Mouse (Mus musculus) midbrain, postnatal 0 days (tissue): ENCODE results near the gene Maco1. TPM values are rescaled to one million over a fixed set of nuclear protein-coding genes. Genes with fewer than 3 reads are reported as not detected.

Experiments used
- ATAC-seq: fragments of 200-750 bp; cut with Nextera tagmentation; 2 replicates; pipeline ENCODE4 v1.8.0; 2017; ENCODE audit warnings: moderate number of reproducible peaks, mild to moderate bottlenecking, moderate TSS enrichment, moderate library complexity; ENCODE audit not compliant: low FRiP score
- DNase-seq: peaks from one replicate; pipeline ENCODE4 v3.0.0-alpha.2; 2015; ENCODE audit warnings: low spot score
- H3K27ac ChIP-seq: fragments of 300-500 bp; sonication (generic); 2 replicates; pipeline ENCODE4 v1.5.1; 2014; ENCODE audit warnings: low read depth, mild to moderate bottlenecking, low read length, mixed read lengths
- H3K27me3 ChIP-seq: fragments of 300-500 bp; sonication (generic); 2 replicates; pipeline ENCODE4 v1.6.1; 2014; ENCODE audit warnings: low read length, control low read depth, mixed read lengths; ENCODE audit not compliant: insufficient read depth
- H3K36me3 ChIP-seq: fragments of 300-500 bp; sonication (generic); 2 replicates; pipeline ENCODE4 v1.6.1; 2014; ENCODE audit warnings: low read length, control low read depth, mixed read lengths; ENCODE audit not compliant: insufficient read depth
- H3K4me1 ChIP-seq: fragments of 300-500 bp; sonication (generic); 2 replicates; pipeline ENCODE4 v1.6.1; 2014; ENCODE audit warnings: mild to moderate bottlenecking, control low read depth, antibody characterized with exemption, low read length, mixed read lengths; ENCODE audit not compliant: insufficient read depth
- H3K4me2 ChIP-seq: fragments of 300-500 bp; sonication (generic); 2 replicates; pipeline ENCODE4 v1.6.1; 2014; ENCODE audit warnings: low read depth, mild to moderate bottlenecking, low read length, mixed read lengths; ENCODE audit not compliant: poor library complexity, severe bottlenecking
- H3K4me3 ChIP-seq: fragments of 300-500 bp; sonication (generic); 2 replicates; pipeline ENCODE4 v1.5.1; 2014; ENCODE audit warnings: low read depth, mild to moderate bottlenecking, low read length, moderate library complexity
- H3K9ac ChIP-seq: fragments of 300-500 bp; sonication (generic); replicated peaks from 2 replicates; pipeline ENCODE4 v1.6.1; 2014; ENCODE audit warnings: mild to moderate bottlenecking, low read length, moderate library complexity, mixed read lengths; ENCODE audit not compliant: poor library complexity, severe bottlenecking
- H3K9me3 ChIP-seq: fragments of 300-500 bp; sonication (generic); 2 replicates; pipeline ENCODE4 v1.6.1; 2016; ENCODE audit warnings: low read length, control low read depth
- CTCF ChIP-seq: IDR thresholded peaks from 2 replicates; pipeline ENCODE4 v1.5.1; 2016; ENCODE audit warnings: antibody characterized with exemption, mild to moderate bottlenecking
- WGBS: fragments of 180-500 bp; shearing (Covaris S2); extraction: QIAGEN DNeasy Blood & Tissue Kit; methylation state at CpG from one replicate; pipeline ENCODE4 v1.1.7; 2014; 5-methylcytosine and 5-hydroxymethylcytosine counted together
- polyA plus RNA-seq: library from polyadenylated mRNA; unstranded; fragments of >200 nt; fragmentation: Nextera tagmentation; extraction: Ambion mirVana; gene quantifications from 2 replicates; pipeline ENCODE4 v1.2.1, GENCODE M21; 2015
- total RNA-seq: library from RNA; depleted of rRNA; stranded (reverse); fragments of >200 nt; gene quantifications from 2 replicates; pipeline ENCODE4 v1.2.3, GENCODE M21; 2014

Gene Maco1
- total and polyA plus RNA-seq, 2 experiments from 2014 or later = 62.8 to 79.1 TPM

DNA sequence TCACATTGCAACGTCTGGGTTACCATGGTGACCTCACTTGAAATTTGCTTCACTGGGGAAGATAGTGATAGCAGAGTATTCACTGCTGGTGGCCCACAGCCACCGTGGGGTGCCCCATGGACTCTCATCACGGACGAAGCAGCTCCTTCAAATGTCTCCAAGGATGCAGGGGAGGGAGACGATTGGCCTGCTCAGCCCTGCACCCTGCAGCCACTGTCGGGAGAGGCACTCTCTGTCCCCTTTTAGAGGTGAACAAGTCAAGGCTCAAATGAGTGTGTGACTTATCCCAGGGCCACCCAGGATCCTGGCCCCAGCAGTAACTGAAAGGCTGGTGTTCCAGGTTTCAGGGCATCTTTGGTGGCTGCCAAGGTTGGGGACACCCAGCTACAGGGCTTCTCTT is 61.4 kb downstream of the Maco1 start:
- Histone ChIP-seq H3K4me1 (0 out of 2 replicates have a peak, but pooled peaks cover 3% of the 10 kb centered on the region), H3K4me3 (no peak overlapping the region), H3K9ac (no peak overlapping the region), H3K27me3 (no peaks in the 10 kb centered on the region), H3K4me2 (no peak overlapping the region), H3K9me3 (no peaks in the 10 kb centered on the region), H3K36me3 (no peaks in the 10 kb centered on the region), H3K27ac (no peak overlapping the region)
- 48% methylated on average over 6 of the region's 6 CpGs for WGBS
- TF ChIP-seq CTCF = no peak
- DNase-seq (no peak), ATAC-seq (no peak; the same call in 1 of the 2 replicates)

DNA sequence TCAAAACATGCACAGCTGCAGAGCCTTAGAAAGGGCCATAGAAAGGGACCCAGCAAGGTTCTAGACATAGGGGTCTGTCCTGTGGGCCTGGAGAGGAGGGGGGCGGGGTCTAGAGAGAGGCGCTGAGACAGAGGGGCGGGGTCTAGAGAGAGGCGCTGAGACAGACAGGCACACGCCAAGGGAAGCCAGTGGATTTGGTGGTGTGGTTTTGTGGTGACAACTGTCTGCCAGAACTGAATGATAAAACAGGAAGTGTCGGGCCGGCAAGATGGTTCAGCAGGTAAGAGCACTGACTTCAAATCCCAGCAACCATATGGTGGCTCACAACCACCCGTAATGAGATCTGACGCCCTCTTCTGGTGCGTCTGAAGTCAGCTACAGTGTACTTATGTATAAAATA is 66.2 kb downstream of the Maco1 start:
- H3K4me1 ChIP-seq = 0 out of 2 replicates have a peak, but pooled peaks cover 3% of the 10 kb centered on the region
- no peak for ATAC-seq
- 26% methylated on average over 10 of the region's 10 CpGs for WGBS

GRCm38 (mm10) chr4:134784701-134785100 is 68.4 kb downstream of the Maco1 start:
- 65% methylated on average over 5 of the region's 5 CpGs for WGBS
- no peaks in the 10 kb centered on the region for H3K4me1 ChIP-seq
- DNase-seq (peak; percentile 62), ATAC-seq (no peak)
- H3K27ac ChIP-seq = no peak overlapping the region
- peak; percentile 66 for TF ChIP-seq CTCF
- H3K36me3 ChIP-seq = no peaks in the 10 kb centered on the region
- H3K9ac ChIP-seq = no peak overlapping the region
- H3K4me2 ChIP-seq = no peak overlapping the region
- no peaks in the 10 kb centered on the region for H3K9me3 ChIP-seq
- H3K4me3 ChIP-seq = no peak overlapping the region
- no peaks in the 10 kb centered on the region for H3K27me3 ChIP-seq

More for the DNA sequence above, 66.2 kb downstream of the Maco1 start:
- no peak overlapping the region for H3K4me3 ChIP-seq
- H3K9me3 ChIP-seq = no peaks in the 10 kb centered on the region
- H3K27me3 ChIP-seq = no peaks in the 10 kb centered on the region
- H3K9ac ChIP-seq = no peak overlapping the region
- no peak overlapping the region for H3K4me2 ChIP-seq
- H3K36me3 ChIP-seq = no peaks in the 10 kb centered on the region
- no peak for DNase-seq
- no peak overlapping the region for H3K27ac ChIP-seq
- no peak for TF ChIP-seq CTCF

- WGBS = 30% methylated on average over 14 of the region's 14 CpGs
- DNase-seq = no peak
- no peak for TF ChIP-seq CTCF
These were observed 73.8 kb downstream of the Maco1 start for GRCm38 (mm10) chr4:134779136-134779934.

DNA sequence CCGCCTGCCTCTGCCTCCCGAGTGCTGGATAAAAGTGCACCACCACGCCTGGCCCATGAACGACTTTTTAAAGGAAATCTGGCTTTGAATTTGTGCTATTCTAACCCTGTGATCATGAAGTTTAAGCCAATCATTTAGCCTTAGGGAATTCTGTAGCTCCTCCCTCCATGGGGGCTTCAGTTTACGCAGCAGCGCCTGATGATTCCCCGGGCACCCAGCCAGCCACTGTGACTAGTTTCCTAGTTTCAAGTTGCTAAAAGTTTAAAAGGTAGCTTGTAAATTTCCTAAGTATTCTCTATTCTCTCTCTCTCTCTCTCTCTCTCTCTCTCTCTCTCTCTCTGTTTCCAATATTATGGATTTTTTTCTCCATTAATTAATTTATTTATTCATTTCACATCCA is 76.9 kb downstream of the Maco1 start:
- ATAC-seq (no peak), DNase-seq (no peak)
- WGBS = 67% methylated on average over 7 of the region's 7 CpGs
- Histone ChIP-seq H3K9me3 (no peaks in the 10 kb centered on the region), H3K4me2 (no peak overlapping the region), H3K4me1 (no peaks in the 10 kb centered on the region), H3K4me3 (no peak overlapping the region), H3K36me3 (no peaks in the 10 kb centered on the region), H3K27me3 (no peaks in the 10 kb centered on the region), H3K27ac (no peak overlapping the region), H3K9ac (no peak overlapping the region)
- TF ChIP-seq CTCF = no peak

More at GRCm38 (mm10) chr4:134779136-134779934, 73.8 kb downstream of the Maco1 start:
- H3K4me3 ChIP-seq = no peak overlapping the region
- H3K4me2 ChIP-seq = no peak overlapping the region
- H3K9me3 ChIP-seq = no peaks in the 10 kb centered on the region
- no peaks in the 10 kb centered on the region for H3K36me3 ChIP-seq
- H3K27ac ChIP-seq = no peak overlapping the region
- ATAC-seq = no peak
- H3K27me3 ChIP-seq = no peaks in the 10 kb centered on the region
- H3K4me1 ChIP-seq = no peaks in the 10 kb centered on the region
- H3K9ac ChIP-seq = no peak overlapping the region

DNA sequence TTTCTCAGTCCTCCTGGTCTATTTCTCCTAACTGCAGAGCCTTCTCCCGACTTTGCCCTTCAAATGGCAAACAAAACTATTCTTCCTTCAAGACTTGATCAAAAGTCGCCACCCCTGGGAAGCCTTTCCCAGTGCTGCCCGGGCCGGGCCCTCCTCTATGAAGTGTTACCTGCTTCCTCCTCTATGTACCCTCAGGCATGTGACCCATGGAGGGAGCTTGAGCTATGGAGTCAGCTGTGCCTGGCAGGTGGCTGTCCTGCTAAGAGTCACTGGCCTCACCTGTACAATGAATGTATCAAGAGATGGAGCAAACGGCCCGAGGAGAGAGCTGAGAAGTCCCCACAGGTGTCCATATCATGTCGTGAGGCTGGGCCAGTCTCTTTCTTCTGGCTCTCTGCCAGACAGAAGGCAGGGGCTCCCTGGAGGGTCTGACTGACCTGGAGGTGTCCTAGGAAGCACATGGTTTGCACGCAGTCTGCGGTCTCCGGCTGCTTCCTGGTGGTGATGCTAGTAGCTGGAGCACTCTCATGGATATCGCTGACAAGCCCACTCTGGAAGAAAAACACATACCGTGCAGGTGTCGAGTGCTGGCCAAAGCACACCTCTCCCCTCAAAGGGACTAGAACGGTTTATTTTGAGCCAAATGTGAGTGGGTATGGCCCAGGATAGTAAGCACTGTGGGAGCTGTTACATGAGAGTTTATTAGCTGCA is 77.8 kb downstream of the Maco1 start:
- TF ChIP-seq CTCF = no peak
- DNase-seq = no peak
- H3K4me2 ChIP-seq = no peak overlapping the region
- no peak for ATAC-seq
- no peaks in the 10 kb centered on the region for H3K36me3 ChIP-seq
- 68% methylated on average over 14 of the region's 14 CpGs for WGBS
- H3K27me3 ChIP-seq = no peaks in the 10 kb centered on the region
- no peak overlapping the region for H3K27ac ChIP-seq
- H3K4me1 ChIP-seq = no peaks in the 10 kb centered on the region
- H3K9ac ChIP-seq = no peak overlapping the region
- no peak overlapping the region for H3K4me3 ChIP-seq
- no peaks in the 10 kb centered on the region for H3K9me3 ChIP-seq
